Mouse (Mus musculus) lung, postnatal 14 days (tissue): ENCODE measurements around the gene Bcl6.

Experiments
- DNase-seq: peaks from one replicate; pipeline ENCODE4 v3.0.0; 2021

The Bcl6 gene

DNA sequence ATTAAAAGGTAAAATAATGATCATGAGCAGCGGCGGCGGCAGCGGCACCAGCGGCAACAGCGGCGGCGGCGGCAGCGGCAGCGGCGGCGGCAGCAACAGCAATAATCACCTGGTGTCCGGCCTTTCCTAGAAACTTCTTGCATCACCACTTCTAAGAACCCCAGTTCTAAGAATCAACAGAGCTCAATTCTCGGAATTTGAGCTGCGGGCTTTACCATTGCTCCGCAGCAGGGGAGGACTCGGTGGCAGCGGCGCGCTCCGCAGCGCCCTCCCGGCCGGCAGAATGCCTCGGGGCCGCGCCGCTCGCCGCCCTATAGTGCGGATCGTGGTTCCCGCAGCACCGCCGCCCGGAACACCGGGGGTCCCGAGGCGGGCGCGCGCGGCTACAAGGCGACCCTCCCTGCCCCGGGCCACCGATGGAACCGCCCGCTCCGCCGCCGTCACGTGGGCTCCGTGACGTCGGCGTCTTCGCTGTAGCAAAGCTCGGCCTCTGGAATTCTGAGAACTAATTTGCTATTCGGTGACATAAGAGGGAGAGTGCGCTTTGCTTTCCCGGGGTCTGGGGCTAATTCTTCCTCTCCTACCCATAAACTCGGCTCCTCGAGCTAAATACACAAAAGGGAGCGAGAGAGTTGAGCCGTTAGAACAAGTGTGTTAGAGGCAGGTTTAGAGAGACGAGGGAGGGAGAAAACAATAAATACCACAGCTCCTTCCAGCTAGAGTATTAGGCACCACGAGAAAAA is at the start of gene Bcl6, which contains the start of gene Gm37419:
Gene Bcl6 (minus strand): TSS at position 387 of the 743 bp plus-strand sequence.
Gene Gm37419 (plus strand): TSS at position 17 of the 743 bp plus-strand sequence.
- DNase-seq: peak; percentile 88

DNA sequence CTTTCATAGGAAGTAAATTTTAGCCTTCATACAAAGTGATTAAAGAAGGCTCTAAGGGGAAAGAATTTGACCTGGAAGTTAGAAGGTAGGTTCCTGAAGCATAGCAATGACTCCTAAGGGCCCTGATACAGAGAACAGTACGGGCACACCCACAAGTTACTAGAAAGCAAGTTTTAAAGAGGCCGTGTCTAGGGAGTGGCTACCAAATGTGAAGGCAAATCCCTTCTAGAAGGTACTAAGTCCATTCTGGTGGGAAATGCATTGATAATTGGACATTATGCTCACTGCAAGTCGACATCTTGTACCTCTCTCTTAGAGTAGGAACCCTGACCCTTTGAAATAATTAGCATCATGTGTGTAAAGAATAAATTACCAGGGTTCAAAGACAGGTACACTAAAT is 47.7 kb upstream of the Bcl6 start:
- DNase-seq: no peak

DNA sequence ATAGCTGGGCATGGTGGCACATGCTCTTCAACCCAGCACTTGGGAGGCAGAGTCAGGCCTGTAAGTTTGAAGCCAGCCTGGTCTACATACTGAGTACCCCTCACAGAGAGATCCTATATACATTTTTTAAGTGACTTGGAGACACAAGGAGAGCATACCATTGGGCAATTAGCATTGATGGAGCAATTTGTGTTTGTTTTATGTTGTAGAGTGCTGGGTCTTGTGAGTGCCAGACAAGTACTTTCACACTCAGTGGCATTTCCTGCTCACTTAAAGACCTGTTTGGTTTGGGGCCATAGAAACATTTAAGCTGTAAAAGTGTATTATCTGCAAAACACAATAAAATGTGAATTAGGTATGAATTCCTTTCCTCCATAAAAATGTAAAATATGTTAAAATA is 47.1 kb upstream of the Bcl6 start:
- DNase-seq: no peak

DNA sequence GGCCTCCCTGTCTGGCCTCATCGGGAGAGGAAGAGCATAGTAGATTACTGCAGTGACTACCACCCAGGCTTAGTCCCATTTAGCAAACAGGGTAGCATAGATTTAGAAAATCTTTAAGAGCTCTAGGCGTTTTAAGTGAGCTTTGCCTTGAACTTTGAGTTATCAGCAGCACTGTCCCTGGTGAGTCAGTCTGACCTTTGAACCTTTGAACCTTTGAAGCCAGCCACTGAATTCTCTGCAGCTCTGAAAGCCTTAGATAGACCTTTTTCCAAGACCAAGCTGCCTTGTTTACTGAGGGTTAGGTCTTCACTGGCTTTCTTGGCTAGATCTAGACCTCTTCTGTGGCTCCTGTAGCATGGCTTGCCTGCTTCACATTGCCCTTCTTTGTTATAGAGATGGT is 45.8 kb upstream of the Bcl6 start:
- DNase-seq: no peak

DNA sequence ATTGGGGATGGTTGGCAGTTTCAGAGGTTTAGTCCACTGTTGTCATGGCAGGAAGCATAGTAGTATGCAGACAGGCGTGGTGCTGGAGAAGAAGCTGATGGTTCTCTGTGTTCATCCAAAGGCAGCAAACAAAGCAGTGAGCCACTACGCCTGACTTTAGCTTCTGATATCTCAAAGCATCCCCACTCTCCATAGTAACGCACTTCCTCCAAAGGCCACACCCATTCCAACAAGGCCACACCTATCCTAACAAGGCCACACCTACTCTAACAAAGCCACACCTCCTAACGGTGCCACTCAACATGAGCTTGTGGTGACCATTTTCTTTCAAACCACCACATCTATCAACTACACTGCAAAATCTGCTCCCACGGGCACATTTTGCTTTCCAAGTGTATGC is 44.6 kb upstream of the Bcl6 start:
- no peak for DNase-seq

DNA sequence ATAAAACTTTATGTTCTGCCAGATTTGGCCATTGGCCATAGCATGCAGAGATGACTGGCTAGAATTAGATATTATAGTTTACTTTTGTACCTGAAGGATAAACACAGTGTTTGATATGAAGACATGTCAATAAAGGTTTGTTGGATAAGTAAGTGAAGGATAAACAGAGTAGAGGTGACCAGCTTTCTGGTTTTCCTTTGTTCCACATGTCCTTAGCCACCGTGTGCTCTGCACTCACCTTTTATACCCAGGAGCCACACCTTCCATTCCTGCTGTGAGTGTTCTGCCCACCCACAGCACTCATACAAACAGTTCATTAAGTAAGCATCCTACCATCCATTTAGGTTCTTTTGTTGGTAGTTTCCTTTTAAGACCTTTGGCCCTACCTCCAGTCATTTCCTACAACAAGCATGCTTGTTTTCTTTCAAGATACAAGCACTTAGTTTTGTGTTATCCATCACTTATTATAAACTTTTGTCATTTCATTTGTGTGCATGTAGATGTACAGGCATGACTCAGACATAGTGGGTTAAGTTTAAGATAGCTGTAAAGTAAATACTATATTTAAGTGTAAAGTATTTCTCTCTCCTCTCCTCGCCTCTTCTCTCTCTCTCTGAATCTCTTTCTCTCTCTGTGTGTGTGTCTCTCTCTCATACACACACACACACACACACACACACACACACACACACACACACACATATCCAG is 41.5 kb upstream of the Bcl6 start:
- DNase-seq: no peak

DNA sequence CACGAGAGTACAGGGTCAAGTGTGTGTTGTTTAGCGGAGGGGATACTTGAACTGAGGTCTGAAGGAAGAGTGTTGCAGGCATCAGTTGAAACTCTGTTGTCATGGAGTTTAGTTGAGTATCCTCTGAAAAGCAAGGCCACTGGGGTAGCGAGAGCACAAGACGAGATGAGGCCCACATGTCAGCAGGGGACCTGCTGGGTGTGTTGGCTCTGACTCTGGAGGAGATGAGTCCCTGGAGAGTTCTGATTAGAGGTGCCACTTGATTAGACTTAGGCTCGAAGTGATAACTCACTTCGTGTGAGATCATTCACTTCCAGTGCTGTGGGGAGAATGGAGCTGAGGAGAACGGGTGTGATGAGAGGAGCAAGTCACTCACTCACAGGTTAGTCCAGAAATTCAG is 36.8 kb upstream of the Bcl6 start:
- DNase-seq: no peak

DNA sequence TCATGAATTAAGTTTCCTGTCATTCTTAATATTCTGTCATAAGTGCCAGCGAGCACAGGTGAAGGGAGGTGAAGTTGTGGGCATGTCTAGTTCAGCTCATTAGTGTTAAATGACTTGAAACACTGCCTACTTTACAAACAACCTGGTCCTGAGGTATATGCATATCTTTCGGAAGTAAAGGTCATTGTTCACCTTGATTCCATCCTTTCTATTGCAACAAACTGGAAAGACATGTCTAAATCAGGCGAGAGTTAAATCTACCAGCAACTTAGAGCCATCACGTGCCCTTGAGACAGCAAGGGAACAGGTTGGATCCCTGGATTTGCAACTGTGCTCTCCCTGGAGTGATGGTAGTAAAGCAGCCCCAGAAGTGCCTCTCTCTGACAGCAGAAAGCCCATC is 34.0 kb upstream of the Bcl6 start:
- DNase-seq: no peak

DNA sequence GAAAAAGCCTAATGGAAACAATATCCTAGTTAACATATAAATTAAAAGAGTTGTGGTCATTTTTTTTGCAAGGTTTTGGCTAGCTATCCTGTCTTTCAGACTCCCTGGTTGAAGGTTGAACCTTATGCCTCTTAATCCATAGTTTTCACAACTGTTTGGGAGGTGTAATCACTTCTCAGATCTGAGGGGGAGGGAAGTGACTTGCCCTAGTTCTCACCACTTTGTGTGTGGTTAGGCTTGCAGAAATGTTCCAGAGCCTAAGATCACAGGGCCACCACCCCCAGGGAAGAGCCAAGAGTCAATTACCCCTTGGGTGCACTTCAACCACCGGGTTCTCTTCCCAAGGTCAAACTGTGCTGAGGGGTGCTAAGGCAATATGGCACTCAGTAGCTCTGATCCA is 33.1 kb upstream of the Bcl6 start:
- no peak for DNase-seq

DNA sequence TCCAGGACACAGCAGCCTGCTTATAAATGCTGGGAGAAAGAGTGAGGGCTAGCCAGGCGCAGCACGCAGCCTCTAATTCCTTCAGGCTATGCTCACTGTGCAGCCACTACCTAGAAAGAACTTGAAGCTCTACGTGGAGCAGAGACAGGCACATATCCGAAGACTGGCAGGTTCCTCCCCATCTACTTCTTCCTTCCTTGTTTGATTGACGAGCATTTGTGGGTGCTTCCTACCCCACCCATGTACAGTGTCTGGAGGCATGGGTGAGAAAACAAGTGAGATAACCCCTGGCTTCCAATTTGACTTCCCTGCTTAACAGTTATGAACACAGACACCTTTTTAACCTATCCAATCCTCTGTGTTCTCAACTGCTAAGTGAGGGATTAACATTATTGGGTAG is 28.1 kb upstream of the Bcl6 start:
- no peak for DNase-seq

DNA sequence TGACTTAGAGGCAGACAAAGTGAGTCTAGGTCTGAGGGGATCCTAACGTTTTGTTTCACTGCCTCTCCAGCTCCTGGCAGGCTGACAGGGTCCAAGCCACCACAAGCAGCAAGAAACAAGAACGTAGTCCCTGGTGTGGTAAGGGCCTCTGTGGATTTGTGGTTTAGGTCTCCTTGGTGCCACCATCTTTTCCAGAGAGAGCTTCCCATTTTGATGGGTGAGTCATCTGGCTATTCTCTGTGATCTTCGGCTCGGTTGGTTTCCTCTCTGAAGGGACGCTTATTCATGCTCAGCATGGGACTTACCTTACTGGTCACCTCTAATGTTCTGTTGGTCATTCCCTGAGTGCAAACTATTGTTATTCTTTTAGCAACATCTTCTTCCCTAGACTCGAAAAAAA is 27.6 kb upstream of the Bcl6 start:
- no peak for DNase-seq

DNA sequence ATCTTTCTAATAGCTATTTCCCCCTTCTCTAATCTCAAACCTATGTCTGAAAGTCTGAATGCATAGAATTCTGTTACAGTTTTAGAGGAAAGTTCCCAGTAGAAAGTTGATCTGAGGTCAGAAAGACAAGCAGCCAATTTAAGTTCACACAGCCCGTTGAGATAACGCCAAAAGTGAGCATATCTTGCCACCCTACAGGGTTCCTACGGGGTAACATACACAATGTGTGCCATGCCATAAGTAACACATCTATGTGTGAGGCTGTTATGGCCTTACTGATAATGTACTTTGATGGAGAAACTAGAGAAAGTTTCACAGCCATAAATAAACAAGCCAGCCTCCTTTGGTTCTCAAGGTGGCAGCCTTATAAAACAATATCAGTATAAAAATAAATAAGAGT is 25.7 kb upstream of the Bcl6 start:
- no peak for DNase-seq

GRCm38 (mm10) chr16:24012066-24012465 is 23.4 kb upstream of the Bcl6 start:
- DNase-seq: no peak

DNA sequence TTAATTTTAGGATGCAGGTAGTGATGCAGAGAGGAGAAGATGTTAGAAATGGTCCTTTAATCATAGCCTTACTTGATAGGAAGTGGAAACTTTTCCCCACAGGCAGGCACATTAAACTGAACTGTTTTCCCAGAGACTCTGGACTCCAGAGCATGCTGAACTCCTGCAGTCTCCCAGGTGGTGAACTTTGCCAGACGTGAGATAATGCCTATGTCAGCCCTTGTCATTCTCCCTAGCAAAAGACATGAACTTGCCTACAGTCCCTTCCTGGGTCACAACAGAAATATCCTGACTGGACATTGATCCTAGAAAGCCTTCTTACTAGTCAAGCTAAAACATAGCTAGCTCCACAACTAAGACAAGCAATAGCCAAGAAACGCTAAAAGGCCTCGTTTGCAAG is 22.7 kb upstream of the Bcl6 start:
- DNase-seq: no peak

- no peak for DNase-seq
Measured at GRCm38 (mm10) chr16:24009891-24010290, 21.2 kb upstream of the Bcl6 start.

- DNase-seq: no peak
Measured at GRCm38 (mm10) chr16:24005928-24006327, 17.3 kb upstream of the Bcl6 start.

GRCm38 (mm10) chr16:23997912-23998311 is 9.3 kb upstream of the Bcl6 start:
- no peak for DNase-seq

DNA sequence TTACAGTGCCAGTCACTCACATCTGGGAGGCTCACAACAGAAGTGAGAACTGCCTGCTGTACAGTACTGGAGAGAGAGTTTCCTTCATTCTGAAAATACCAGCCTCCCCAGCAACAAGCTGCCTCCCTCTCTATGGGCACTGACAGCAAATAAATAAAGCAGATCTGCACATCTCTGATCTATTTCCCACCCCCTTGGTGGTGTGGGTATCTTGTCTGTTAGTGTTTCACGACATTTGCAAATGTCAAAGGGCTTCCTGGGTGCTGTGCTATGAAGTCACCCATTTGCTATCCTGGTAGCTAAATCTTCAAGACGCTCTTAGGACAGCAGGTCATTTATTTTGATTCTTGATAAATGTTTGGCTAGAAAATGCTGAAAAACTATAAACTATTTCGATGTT is 8.6 kb upstream of the Bcl6 start:
- no peak for DNase-seq

GRCm38 (mm10) chr16:23996342-23996741 is 7.7 kb upstream of the Bcl6 start:
- no peak for DNase-seq

- peak; percentile 46 for DNase-seq
Measured at GRCm38 (mm10) chr16:23993351-23994321, 5.0 kb upstream of the Bcl6 start.

DNA sequence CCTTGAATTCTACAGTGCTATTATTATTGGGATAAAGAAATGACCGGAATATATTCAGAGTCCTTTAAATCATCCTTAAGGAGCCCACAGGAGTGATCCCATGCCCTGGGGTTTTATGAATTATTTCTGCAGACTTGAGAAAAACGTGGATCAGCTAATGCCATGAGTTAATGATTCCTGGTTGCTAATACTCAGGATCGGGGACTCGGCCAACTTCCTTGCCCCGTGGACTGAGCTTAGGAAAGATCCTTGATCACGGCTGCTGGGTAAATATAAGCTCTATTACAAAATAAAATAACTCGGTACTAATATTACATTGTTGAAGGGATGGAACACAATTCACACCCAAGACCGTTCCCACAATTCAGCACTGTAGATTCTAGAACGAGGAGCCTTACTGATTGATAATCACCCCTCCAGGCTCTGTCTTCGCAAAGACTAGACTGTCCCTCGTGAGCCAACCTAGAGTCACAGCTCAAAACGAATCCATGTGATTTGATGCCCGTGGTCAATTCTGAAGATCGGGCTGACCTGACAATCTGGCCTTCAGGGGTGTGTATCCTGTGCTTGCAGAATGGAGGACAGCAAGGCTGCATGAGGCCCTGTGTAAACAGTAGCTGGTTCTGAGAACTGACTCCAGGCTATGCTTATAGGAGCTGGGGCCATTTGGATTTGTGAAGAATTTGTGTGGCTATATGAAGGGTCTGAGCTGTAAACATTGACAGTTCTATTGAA is 3.4 kb upstream of the Bcl6 start:
- DNase-seq: no peak

DNA sequence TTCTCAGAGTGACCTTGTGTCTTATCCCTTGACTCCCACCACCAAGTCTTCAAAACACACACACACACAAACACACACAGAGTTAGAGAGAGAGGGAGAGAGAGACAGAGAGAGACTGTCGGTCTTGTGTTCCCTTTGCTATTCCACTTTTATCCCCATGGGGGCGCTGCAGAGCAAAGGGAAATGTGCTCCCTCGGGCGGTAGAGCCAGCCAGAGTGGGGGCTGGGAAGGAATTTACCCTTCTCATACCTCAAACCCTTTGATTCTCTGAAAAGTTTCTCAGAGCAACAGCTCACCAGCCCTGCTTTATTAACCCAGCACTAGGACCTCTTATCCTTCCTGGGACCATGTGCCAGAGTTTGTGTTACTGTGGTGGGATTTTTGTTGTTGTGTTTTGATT is 2.5 kb upstream of the Bcl6 start:
- peak; percentile 95 for DNase-seq
